Mouse (Mus musculus) stomach, postnatal 0 days (tissue): ENCODE data around the gene Fam98a.

Experiments
- CTCF ChIP-seq: IDR thresholded peaks from 2 replicates; pipeline ENCODE4 v1.5.1; 2016; ENCODE audit warnings: antibody characterized with exemption, low read depth, mild to moderate bottlenecking, moderate library complexity
- EP300 ChIP-seq: optimal IDR thresholded peaks from 2 replicates; pipeline ENCODE3; 2016; ENCODE audit warnings: antibody characterized with exemption

DNA sequence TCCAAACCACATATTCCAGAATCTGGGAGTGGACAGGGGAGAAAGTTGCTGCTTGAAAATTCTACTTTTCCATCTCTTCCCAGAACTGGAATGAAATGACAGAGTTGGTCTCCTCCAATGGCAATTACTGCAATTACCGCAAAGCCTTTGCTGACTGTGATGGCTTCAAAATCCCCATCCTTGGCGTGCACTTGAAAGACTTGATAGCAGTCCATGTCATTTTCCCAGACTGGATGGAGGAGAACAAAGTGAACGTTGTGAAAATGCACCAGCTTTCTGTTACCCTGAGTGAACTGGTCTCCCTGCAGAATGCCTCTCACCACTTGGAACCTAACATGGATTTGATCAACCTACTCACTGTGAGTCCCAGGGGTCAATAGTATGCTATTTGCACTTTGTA lies 48.7 kb downstream of the Fam98a start:
- TF ChIP-seq CTCF (no peak), EP300 (no peak)
